Mouse (Mus musculus): Measurements from ENCODE around the gene Capn11.

The Capn11 gene

DNA sequence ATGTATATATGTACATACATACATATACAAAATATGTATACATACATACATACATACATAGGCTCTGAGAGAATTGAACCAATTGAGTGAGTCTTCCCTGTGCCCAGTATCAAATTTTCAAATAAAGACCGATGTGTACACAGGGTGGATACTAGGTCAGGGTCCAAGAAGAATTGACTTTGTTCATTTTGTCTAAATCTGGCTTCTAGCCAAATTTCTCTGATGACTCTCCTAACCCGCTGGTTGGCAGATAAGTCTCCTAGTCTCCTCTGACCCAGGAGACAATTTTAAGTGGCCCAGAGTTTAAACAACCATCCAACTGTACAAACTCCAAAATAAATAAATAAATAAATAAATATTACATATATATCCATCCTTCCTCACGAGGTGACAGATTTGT lies 60.2 kb downstream of the Capn11 start:
- no peak for DNase-seq (ENCODE audit: low read depth, low spot score)

DNA sequence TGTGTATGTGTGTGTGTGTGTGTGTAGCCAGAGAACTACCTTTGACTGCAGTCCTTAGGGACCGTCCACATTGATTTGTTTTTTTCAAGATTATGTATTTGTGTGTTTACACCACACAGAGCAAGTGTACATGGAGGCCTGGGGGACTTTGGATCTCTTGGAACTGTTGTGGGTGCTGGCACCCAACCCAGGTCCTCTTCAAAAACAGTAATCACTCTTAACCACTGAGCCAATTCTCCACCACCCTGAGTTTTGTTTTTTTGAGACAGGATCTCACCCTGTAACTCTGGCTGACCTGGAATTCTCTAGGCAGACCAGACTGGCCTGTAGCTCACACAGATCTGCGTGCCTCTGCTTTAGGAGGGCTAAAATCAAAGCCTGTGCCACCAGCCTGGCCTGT lies 60.7 kb downstream of the Capn11 start:
- no peak for DNase-seq (ENCODE audit: low read depth, low spot score)

DNA sequence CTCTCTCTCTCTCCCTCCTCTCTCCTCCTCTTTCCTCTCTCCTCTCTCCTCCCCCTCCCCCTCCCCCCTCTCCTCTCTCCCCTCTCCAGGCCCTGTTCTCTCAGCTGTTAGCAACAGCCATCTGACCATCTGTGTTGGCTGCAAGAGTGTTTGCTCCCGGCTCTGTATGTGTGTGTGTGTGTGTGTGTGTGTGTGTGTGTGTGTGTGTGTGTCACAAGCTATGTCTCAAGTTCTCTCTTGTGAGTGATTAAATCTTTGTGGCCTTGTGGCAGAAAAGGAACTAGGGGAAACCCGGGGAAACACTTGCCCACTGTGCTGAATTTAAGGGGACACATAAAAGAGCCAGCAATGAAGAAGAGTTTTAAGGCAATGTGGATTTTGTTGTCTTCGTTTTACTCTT lies 61.3 kb downstream of the Capn11 start:
- DNase-seq (ENCODE audit: low read depth, low spot score): no peak

DNA sequence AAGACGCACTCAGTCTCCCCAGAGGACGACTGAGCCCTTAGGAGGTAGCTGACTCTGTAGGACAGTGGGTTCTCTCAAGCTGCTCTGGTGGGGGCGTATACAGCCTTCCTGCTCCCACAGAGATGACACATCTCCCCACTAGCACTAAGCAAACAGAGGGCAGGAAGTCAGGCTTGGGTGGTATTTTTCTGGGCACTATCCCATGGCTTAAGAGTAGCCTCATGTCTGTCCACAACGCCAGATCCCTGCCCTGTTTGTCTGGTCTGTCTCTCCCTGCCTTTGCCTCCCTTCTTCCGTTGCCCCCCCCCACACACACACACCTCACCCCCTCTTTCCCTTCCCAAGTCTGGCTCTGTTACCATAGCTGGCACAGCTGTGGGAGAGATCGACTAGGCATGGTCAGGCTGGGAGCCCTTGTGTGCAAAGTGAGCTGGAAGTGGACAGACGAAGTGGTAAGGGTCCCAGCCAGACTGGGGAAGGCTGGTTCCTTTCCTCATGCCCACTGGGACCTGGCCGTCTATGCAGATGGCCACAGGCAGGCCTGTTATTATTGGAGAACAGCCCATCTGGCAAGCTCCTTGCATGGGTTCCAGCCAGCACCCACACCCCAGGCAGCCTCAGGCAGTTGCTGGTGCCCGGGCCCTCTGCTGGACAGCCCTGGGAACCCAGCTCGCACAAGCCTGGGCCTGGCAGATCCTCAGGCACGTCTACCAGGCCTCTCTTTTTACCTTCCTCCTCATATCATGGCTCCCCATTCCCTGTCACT lies 62.3 kb downstream of the Capn11 start:
- DNase-seq (ENCODE audit: low read depth, low spot score): no peak

DNA sequence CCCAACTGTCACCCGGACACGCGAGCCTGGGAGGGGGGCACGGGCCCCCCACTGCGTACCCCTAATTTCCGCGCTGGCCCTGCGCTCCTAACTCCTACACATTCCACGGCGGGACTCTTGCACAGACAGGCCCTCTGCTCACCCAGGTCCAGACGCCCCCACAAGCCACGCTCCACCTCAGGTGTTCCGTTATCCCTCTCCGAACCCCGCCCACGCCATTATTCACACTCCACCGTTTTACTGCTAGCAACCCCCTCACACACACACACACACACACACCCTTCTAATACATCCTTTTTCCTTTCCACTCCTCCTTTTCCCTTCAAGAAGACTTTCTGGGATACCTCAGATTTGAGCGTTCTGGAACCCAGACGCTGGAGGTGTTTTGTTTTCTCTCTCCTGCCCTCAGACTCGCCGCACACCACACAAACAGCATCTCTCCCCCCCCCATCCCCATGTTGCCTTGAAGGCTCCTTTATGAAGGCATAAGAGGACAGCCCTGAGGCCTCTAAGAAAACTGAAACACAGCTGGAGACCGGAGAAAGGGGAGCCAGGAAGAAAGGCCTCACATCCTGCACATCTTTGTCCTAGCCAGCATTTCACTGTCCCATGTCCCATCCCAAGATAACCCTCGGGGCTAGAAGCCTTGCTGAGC lies 63.3 kb downstream of the Capn11 start:
- peak; percentile 63 for DNase-seq (ENCODE audit: low read depth, low spot score)

DNA sequence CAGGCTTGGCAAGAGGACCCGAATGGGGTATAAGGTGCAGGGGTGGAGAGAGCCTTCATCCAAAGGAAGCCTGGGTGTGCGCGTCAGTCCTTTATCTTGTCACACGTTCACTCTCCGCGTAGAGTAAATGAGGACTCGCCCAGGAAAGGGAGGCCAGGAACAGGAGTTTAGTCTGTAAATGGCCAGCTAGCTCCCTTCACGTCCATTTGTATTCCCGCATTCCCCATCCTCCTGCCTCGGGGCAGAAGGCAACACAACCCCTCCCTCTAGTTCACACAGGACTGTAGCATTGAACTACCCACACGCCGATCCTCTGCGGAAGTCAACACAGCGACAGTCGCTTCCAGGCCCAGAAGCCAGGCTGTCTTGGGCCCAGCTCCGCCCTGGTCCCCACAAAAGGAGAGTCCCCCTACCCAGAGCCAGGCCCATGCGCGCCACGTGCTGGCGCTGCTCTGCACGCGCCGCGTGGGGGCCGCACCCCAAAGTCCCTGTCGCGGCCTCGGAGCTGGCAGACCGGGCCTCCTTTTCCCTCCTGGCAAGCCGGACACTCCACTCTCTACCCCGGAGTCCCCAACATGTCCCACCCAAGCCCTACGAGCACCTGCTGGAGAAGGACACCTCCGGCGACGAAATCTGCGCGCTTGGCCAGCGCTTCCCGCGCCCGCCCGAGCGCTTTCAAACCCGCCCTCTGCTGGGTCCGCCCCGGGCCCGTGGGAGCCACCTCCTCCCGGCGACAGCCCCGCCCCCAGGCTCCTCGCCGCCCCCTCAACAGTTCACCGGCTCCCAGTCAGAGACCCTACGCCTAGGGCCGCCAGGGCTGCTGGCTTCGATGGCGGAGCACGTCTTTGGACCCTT lies 64.0 kb downstream of the Capn11 start:
- DNase-seq (ENCODE audit: low read depth, low spot score): peak; percentile 77

DNA sequence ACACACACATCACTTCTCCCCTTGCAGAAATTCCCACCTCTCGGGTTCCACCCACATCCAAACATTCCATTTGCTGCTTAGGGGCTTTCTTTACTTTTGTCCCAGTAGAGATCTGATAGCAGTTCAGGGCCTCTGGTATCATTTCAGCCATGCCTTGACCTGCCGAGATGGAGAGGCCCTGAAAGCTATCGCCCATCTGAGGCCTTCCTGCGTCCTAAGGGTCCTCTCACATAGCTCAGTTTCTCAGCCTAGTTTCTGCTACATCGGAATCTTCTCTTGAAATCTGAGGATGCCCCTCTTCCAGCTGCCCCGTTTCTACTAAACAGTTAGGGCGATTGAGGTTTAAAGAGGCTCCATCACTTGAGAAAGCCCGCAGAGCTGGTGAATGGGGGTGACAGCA lies 64.9 kb downstream of the Capn11 start:
- no peak for DNase-seq (ENCODE audit: low read depth, low spot score)

DNA sequence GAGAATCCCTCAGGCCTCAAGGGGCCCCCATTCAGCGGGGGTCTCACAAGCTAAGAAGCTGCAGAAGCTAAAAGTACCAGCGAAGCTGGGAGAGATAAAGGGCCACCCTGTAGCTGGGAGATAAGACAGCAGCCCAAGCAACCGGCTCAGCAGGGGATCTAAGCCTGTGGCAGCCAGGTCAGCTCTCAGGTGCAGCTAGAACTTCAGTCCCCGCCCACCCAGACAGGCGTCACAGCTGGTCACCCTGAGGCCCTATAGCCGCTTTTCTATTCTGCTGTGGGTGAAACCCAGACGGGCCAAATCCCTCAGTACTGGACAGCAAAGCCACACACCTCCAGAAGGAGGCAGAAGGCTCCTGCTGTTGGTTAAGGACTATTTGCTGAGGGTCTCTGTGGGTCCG lies 65.6 kb downstream of the Capn11 start:
- no peak for DNase-seq (ENCODE audit: low read depth, low spot score)

DNA sequence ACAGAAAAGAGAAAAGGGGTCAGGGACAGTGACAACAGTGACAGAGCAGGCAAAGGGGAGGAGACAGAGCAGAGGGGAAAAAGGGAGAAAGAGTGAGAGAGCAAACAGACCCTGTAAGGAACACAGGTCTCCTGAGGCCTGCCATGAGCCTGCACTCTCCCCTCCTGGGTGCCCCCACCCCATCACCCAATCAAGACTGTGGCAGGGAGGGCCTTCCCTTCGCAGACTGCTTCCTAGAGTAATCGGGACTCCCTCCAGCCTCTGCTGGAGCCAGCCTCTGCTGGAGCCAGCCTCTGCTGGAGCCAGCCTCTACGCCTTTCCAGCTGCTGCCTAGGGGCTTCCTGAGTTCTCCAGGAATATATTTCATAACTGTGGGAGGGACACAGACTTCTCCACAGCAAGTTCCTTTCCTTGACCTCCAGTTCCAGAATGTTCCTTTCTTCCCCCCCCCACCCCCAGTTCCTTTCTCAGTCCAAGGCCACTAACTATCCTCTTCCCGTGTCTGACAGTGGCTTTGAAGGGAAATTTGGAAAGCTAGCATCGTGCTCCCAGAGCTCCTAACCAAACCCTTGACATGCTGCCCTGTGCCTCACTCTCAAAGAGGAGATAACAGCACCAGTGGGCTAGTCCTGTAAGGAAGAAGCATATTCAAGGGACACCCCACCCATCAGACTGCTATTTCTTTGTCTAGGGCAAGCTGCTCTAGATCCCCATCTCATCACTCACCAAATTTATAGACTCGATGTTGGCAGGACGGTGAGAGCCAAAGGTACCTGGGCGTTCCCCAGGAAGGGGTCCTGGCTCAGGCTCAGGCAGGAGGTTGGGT lies 66.3 kb downstream of the Capn11 start:
- no peak for DNase-seq (ENCODE audit: low read depth, low spot score)

DNA sequence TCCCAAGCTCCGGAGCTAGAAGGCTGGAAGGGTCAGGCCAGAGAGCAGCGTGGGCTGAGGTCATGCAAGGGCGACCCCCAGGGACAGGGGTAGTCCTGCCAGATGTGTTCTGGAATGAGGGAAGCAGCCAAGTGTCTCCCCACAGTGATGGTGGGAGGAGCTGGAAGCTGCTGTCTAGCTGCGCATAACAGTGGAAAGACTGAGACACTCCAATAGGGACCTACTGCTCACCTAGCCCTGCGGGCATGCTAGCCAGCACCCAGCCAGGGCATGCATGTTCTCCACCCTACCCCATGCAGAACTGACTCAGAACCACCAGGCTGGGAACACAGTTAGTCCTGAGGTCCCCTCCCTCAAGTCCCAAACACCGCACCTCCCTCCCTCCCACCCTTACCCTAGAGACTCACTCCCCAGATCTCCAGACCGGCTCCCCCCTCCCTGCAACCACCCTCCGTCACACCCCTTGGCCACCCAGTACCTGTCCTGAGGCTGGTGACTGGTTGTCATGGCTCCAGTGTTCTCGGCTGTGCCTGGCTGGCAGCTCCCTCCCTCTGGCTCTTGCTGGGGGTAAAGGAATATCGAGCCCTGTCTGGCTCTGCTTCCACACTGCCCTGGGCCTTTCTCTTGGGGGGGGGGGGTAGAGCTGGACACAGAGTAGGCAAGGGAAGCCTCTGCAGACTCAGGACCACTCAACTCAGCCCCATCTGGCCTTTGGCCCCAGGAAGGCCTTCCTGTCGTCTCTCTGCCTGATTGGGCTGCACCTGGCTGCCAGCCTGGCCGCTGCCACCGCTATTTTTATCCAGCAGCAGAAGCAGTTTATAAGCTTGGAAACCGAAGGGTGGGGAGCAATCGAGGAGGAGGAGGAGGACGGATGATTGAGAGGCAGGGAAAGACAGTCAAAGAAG lies 67.2 kb downstream of the Capn11 start:
- peak; percentile 72 for DNase-seq (ENCODE audit: low read depth, low spot score)

DNA sequence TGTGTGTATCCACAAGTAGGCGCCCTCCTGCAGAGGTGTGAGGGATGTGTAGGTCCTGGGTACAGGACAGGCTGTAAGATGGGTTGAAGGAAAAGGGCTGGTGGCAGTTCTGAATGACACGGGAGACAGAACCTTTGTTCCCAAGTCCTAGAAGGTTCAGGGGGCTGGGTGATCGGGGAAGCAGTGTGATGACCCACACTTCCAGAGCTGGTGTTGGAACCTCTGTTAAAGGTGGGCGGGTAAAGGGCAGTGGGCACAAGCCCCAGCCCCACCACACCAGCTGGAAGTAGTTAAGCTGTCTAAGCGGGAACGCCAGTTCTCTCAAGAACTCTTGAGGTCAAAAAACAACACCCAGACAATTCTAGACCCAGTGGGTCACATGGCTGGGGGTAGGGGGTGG lies 68.7 kb downstream of the Capn11 start:
- no peak for DNase-seq (ENCODE audit: low read depth, low spot score)

DNA sequence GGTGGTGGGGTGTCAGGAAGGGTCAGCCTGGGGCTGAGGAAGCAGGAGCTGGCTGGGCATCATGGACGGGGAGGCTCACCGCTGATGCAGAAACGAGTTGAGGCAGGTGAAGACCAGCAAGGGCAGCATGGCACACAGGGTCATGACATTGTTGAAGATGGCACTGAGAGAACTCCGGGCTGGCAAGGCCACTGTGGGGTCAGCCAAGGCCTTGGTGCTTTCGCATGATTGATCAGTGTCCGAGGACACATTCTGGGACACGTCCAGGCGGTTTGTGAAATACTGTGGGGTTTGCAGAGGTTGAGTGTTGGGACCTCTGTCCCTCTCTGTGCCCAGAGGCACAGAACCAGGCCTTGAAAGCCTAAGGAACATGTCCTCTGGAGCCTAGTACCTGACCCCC lies 69.3 kb downstream of the Capn11 start:
- DNase-seq (ENCODE audit: low read depth, low spot score): no peak

DNA sequence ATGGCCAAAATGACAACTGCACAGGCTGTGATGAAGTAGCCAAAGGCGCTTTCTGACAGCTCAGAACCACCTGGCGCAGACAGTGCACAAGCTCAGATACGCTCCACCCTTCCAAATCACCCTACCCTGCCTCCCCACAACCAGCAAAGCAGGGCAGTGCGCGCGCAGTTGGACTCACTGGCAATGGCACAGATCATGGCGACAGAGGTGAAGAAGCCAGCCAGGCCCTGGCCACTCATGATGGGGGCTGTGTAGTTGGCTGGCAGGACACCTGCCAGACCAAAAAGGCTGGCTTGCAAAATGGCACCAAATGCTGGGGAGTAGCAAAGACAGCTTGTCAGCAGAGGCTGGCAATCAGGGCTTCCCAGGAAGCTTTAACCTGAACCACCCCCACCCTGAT lies 69.9 kb downstream of the Capn11 start:
- DNase-seq (ENCODE audit: low read depth, low spot score): no peak

DNA sequence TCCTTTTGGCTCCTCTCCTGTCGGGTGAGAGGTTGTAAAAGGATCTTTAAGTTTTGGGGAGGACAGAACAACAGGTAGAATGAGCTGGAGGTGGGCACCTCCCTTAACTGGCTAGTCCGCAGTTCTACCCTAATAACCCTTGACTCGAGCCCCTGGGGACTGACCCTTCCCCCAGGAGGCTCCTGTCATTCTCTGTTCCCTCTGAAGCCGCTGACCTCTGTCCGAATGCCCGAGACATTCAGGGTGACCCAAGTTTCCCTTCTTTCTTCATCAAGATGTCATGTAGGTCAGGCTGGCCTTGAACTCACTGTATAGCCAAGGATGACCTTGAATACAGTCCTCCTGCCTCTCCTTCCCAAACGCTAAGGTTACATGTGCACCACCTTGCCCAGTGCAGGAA lies 70.8 kb downstream of the Capn11 start:
- no peak for DNase-seq (ENCODE audit: low read depth, low spot score)

DNA sequence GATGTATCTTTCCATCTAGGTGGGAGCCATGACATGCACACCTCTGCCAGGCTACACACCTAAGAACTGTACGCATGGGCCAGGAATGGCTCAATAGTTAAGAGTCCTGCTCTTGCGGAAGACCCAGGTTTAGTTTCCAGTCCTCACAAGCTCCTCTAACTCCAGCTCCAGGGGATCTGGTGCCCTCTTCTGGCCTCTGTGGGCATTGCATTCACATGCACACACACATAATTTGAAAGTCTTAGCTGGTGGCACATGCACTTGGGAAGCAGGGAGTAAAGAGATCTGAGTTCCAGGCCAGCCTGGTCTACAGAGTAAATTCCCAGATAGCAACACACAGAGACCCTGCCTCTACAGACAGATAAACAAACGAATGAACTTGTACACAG lies 72.7 kb downstream of the Capn11 start:
- DNase-seq (ENCODE audit: low read depth, low spot score): peak; percentile 92

DNA sequence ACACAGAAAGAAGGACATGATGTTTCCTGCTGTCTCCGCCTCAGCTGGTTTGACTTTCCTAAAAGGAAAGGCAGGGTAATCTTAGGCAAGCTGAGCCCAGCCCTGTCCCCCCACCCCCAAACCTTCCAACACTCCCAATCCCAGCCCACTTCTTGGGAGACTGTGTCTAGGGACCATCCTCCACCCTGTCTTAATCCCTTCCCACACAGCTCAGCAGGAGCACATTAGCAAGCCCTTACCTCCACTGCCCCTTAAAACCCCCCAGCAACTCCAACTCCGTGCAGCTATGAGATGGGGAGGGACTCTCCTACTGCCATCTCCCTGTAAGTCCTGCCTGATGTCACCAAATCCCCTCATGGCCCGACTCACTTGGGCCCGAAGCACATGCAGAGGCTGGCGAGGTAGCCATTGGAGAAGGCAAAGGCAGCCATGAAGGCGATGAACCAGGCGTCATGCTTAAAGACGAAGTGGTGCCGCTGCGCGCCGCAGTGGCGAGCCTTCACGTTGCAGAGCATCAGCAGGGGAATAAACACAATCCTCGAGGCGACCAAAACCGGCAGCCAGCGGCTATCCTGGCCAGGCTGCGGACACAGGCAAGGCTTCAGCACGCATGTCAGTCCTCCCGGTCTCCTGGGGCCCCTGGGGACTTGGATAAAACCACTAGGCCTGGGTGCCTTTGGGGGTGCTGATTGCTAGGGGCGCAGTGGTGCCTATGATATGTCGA lies 73.2 kb downstream of the Capn11 start:
- peak; percentile 75 for DNase-seq (ENCODE audit: low read depth, low spot score)

DNA sequence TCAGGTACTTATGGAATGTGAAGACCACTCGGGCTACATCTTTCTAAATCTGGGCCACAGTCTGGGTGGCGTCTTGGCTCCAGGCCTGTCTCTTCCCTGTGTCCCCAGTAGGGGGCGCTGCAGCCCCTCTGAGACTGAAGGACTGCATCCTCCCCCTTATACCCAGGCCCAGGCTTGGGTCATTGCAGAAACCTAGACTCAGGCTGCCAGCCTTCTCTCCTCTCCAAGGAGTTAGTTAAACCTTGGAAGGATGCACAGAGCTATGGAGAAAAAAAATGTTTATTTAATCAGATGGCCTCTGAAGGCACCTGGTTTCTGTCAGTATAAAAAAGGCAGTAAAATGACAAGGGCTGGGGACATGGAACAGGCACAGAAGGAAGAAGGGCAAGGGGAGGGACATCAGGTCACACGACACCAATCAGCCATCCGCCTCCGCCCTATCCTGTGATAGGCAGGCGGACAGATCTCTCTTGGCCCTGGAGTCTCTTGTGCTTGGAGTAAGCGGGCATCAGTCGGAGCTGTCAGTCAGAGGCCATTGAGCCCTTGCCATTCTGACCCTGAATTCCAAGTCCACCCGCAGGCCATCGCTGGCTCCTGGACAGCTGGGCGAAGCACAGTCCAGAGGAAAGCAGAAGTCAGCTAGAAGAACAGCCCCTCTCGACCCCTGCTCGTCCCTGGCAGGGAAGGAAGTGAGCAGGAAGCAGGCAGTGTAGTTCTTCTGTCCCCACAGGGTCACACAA lies 74.0 kb downstream of the Capn11 start:
- peak; percentile 83 for DNase-seq (ENCODE audit: low read depth, low spot score)

DNA sequence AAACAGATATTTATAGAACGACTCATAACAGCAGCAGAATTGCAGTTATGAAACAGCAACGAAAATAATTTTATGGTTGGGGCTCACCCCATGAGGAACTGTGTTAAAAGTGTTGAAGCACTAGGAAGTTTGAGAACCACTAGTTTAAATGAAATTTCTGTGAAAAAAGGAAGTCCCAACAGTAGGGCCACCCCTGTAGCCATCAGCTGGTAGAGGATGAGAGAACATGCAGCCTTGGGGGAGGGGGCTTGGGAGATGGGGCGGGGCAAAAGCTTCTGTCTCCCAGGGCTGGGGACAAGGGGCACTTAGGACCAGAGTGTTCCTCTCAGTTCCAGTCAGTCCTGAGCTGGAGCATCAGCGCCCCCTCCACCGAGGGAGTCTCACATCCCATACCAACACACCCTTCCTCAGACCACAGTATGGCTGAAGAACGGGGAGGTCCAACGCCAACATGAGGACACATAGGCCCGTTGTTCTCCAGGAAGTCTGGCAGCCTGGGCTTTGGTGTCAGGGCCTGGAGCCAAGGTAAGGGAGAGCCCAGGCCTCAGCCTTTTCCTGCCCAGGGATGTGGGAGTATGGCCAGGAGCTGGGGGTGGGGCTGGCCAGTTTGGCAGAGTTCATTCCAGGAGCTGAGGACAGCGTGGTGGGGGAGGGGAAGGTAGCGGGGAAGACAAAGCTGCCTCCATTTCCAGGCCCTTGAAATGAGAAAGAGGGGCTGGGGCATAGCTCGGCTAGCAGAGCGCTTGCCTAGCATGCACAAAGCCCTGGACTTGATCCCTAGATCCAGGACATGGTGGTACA lies 74.8 kb downstream of the Capn11 start:
- peak; percentile 81 for DNase-seq (ENCODE audit: low read depth, low spot score)

Data from ES-CJ7 (cell line).